Mouse (Mus musculus): ENCODE results near the gene Dapk1.

DNA sequence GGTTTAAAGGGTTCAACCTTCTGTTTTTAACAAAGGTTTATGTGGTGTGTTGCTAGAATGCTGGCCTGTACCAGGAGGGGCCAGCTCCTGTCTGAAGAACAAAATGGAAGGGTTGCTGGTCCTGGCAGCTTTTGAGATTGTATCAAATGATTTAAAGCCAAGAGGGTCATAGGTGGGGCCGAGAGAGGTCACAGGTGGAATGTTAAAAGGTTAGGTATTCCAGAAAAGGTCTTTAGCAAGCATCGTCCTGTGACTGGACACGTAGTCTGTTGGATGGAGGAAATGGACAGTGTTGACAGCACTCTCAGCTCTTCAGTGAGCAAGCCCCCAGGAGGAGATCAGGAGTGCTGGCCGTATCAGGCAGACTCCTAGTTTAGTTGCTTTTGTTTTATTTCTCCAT is 73.7 kb downstream of the Dapk1 start:
- TF ChIP-seq POLR2A (IDR thresholded peaks at IDR 0.05; ENCODE audit: insufficient read length, low read depth) (no peak), TCF12 (IDR thresholded peaks at IDR 0.05; ENCODE audit: insufficient read depth, poor library complexity, severe bottlenecking) (no peak), POLR2AphosphoS2 (IDR thresholded peaks at IDR 0.05; ENCODE audit: insufficient read length, low read depth) (no peak), CEBPB (IDR thresholded peaks at IDR 0.05; ENCODE audit: insufficient read depth, poor library complexity, severe bottlenecking) (no peak), MAX (IDR thresholded peaks at IDR 0.05; ENCODE audit: low read depth) (no peak), E2F4 (IDR thresholded peaks at IDR 0.05; ENCODE audit: insufficient read depth) (no peak), USF1 (IDR thresholded peaks at IDR 0.05; ENCODE audit: low read depth) (no peak), SRF (IDR thresholded peaks at IDR 0.05; ENCODE audit: control insufficient read depth, insufficient read length, low read depth) (no peak), MYOG (IDR thresholded peaks at IDR 0.05; ENCODE audit: control insufficient read depth in 1 of 3, insufficient read depth in 1 of 3, insufficient read length in 2 of 3, low read depth in 2 of 3) (no peak), TCF3 (IDR thresholded peaks at IDR 0.05; ENCODE audit: insufficient read length, low read depth) (no peak), MYOD1 (IDR thresholded peaks at IDR 0.05; ENCODE audit: control insufficient read depth in 1 of 3, insufficient read length in 2 of 3, low read depth in 2 of 3) (no peak), REST (IDR thresholded peaks at IDR 0.05; ENCODE audit: insufficient read depth, insufficient read length) (no peak)
